Mouse (Mus musculus) neural tube, embryonic 11.5 days (tissue): Measurements from ENCODE around the gene Fzd9. TPM values are rescaled to one million over a fixed set of nuclear protein-coding genes. Genes with fewer than 3 reads are reported as not detected.
"Not testable (repeated sequence)": the region's sequence is repeated elsewhere in the genome, so short reads cannot be mapped to it uniquely, and the experiment has no call there.

ENCODE experiments used
- ATAC-seq: fragments of 200-750 bp; cut with Nextera tagmentation; 2 replicates; pipeline ENCODE4 v1.8.0; 2017; ENCODE audit warnings: moderate number of reproducible peaks, mild to moderate bottlenecking, moderate TSS enrichment, moderate library complexity; ENCODE audit not compliant: insufficient read depth, low FRiP score, low TSS enrichment
- DNase-seq: peaks from one replicate; pipeline ENCODE4 v3.0.0-alpha.2; 2015; ENCODE audit warnings: low spot score
- H3K27ac ChIP-seq: fragments of 300-500 bp; sonication (generic); 2 replicates; pipeline ENCODE4 v1.5.1; 2014; ENCODE audit warnings: low read depth, mild to moderate bottlenecking, low read length
- H3K27me3 ChIP-seq: fragments of 300-500 bp; sonication (generic); 2 replicates; pipeline ENCODE4 v1.6.1; 2014; ENCODE audit warnings: mild to moderate bottlenecking, low read length, mixed read lengths; ENCODE audit not compliant: control insufficient read depth, insufficient read depth
- H3K36me3 ChIP-seq: fragments of 300-500 bp; sonication (generic); 2 replicates; pipeline ENCODE4 v1.6.1; 2014; ENCODE audit warnings: mild to moderate bottlenecking, low read length, moderate library complexity, mixed read lengths; ENCODE audit not compliant: control insufficient read depth, insufficient read depth
- H3K4me1 ChIP-seq: fragments of 300-500 bp; sonication (generic); 2 replicates; pipeline ENCODE4 v1.6.1; 2014; ENCODE audit warnings: low read length, mixed read lengths; ENCODE audit not compliant: control insufficient read depth, insufficient read depth
- H3K4me2 ChIP-seq: fragments of 300-500 bp; sonication (generic); 2 replicates; pipeline ENCODE4 v1.6.1; 2014; ENCODE audit warnings: low read depth, mild to moderate bottlenecking, moderate library complexity
- H3K4me3 ChIP-seq: fragments of 300-500 bp; sonication (generic); 2 replicates; pipeline ENCODE4 v1.5.1; 2014; ENCODE audit warnings: low read depth, low read length
- H3K9ac ChIP-seq: fragments of 300-500 bp; sonication (generic); 2 replicates; pipeline ENCODE4 v1.6.1; 2014; ENCODE audit warnings: mild to moderate bottlenecking, low read length
- H3K9me3 ChIP-seq: fragments of 300-500 bp; sonication (generic); 2 replicates; pipeline ENCODE4 v1.6.1; 2016; ENCODE audit warnings: low read length; ENCODE audit not compliant: control insufficient read depth
- WGBS: fragments of 180-500 bp; shearing (Covaris S2); extraction: QIAGEN DNeasy Blood & Tissue Kit; methylation state at CpG from one replicate; pipeline ENCODE4 v1.1.7; 2014; 5-methylcytosine and 5-hydroxymethylcytosine counted together
- polyA plus RNA-seq: library from polyadenylated mRNA; unstranded; fragments of >200 nt; fragmentation: Nextera tagmentation; extraction: Ambion mirVana; gene quantifications from 2 replicates; pipeline ENCODE4 v1.2.1, GENCODE M21; 2014

Fzd9 gene
- polyA plus RNA-seq, 1 experiment from 2014 or later, result 9.5 TPM

DNA sequence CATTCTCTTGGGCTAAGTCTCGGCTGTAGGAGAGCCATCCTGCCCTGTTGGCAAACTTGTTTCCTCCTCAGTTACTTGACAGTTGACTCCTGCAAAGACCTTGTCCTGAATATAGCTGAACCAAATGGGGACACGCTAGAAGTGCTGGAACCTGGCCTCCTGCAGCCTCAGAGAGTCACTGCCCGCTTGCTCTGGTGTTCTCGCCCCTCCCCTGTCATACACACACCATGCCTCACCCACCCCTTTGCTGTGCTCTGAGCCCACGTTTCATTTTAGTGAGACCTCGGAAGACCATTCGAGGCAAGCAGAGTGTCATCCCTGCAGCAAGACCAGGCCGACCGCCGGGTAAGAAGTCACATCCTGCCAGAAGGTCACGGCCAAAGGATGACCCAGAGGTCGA lies 8.9 kb downstream of the Fzd9 start:
- no peak overlapping the region for H3K4me2 ChIP-seq
- H3K9me3 ChIP-seq, result no peaks in the 10 kb centered on the region
- H3K27ac ChIP-seq, result no peak overlapping the region
- DNase-seq, result no peak
- H3K4me1 ChIP-seq, result no peaks in the 10 kb centered on the region
- H3K27me3 ChIP-seq, result no peaks in the 10 kb centered on the region
- H3K9ac ChIP-seq, result no peak overlapping the region
- H3K36me3 ChIP-seq, result peaks cover 42% of the 10 kb centered on the region
- no peak overlapping the region for H3K4me3 ChIP-seq
- no peak for ATAC-seq
- WGBS, result 79% methylated on average over 12 of the region's 12 CpGs

DNA sequence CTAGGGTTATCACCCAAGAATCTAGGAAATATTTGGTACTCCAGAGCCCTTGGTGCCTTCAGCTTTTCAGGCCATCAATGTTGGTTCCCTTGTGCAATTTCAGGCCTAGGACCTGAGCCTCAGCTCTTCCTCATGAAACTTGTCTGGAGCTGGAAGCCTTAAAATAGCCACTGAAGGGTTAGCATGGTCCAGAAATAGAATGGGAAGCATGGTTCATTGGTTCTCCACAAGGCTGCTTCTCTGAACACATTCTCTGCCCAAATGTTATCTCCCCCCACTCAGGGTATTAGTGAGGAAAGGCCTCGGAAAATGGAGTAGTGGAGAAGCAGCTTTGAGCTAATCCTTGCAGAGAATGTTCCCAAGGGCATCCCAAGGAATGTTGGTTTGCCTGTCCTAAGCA lies 9.6 kb downstream of the Fzd9 start:
- no peaks in the 10 kb centered on the region for H3K4me1 ChIP-seq
- WGBS, result 81% methylated on average over 1 of the region's 1 CpGs
- peaks cover 44% of the 10 kb centered on the region for H3K36me3 ChIP-seq

DNA sequence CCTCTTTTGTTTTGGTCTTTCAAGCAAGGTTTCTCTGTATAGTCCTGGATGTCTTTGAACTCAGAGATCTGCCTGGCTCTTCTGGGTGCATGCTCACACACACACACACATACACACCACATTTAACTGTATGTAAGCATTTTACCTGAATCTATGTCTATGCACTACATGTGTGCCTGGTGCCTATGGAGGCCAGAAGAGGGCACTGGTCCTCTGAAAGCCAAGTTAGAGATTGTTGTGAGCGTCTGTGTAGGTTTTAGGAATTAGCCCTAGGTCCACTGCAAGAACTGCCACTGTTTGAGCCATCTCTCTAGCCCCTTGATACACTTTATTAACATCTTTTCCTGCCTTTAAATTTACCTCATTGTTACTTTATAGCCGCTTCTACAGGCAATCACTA lies 12.2 kb downstream of the Fzd9 start:
- no peaks in the 10 kb centered on the region for H3K27me3 ChIP-seq
- H3K4me3 ChIP-seq, result no peak overlapping the region
- ATAC-seq (no peak), DNase-seq (no peak)
- H3K27ac ChIP-seq, result no peak overlapping the region
- H3K36me3 ChIP-seq, result peaks cover 40% of the 10 kb centered on the region
- no peaks in the 10 kb centered on the region for H3K9me3 ChIP-seq
- H3K4me1 ChIP-seq, result no peaks in the 10 kb centered on the region
- 95% methylated on average over 2 of the region's 2 CpGs for WGBS
- no peak overlapping the region for H3K9ac ChIP-seq
- no peak overlapping the region for H3K4me2 ChIP-seq

More for the DNA sequence above, 9.6 kb downstream of the Fzd9 start:
- ATAC-seq (no peak), DNase-seq (no peak)
- Histone ChIP-seq H3K9me3 (no peaks in the 10 kb centered on the region), H3K4me3 (no peak overlapping the region), H3K27me3 (no peaks in the 10 kb centered on the region), H3K9ac (no peak overlapping the region), H3K4me2 (no peak overlapping the region), H3K27ac (no peak overlapping the region)

DNA sequence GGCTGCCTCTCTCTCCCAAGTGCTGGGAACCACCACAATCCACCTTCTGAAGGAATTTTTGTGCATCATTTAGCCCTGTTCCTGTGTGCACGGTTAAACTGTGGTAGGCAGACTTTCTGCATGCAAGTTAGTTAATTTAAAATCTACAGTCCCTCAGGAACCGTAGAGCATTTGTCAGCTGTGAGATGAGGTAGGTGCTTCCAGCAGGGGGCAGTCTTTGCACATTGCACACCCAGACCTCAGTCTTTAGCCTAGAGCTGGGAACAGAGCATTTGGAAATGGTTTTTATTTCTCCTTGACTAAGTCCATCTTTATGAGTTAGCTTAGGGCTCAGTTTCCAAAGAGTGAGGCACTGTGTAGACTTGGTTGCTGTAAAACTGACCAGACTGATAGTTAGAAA lies 14.5 kb downstream of the Fzd9 start:
- H3K4me2 ChIP-seq, result no peak overlapping the region
- H3K9ac ChIP-seq, result no peak overlapping the region
- peak; percentile 63 for DNase-seq
- no peaks in the 10 kb centered on the region for H3K4me1 ChIP-seq
- no peak overlapping the region for H3K4me3 ChIP-seq
- 54% methylated on average over 2 of the region's 2 CpGs for WGBS
- no peaks in the 10 kb centered on the region for H3K9me3 ChIP-seq
- H3K27ac ChIP-seq, result no peak overlapping the region
- H3K27me3 ChIP-seq, result no peaks in the 10 kb centered on the region
- no peak for ATAC-seq
- H3K36me3 ChIP-seq, result peaks cover 35% of the 10 kb centered on the region

DNA sequence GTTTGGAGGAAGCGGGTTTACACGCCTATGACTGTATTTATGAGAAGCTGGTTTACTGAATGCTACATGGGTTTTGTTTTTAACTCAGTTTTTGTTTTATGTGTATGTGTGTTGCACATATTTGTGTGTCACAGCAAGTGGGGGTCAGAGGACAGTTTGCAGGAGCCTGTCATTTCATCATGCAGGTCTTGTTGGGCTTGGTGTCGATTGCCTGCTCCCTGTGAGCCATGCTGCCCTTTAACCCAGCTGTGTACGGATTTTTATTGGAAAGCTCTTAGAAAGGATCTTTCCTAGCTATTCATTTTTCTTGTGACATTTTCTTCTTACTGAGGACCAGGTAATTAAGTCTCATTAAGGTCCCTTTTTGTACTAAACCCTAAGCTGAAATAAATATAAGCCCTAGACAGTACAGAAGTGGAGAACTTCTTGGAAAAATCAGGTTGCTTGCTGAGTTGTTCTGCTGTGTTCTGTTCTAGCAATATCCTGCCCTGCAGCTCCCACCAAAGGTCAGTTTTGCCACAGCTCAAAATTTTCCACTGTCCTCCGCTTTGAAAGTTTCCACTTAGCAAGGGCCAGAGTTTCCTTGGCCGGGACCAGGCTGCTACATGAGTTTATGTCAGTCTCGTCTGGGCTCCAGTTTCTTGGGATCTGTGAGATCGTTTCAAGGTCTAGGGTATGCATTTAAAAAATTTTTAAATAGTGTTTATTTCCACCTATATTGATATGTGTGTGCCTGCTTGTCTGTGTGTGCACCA lies 17.7 kb downstream of the Fzd9 start:
- H3K27ac ChIP-seq, result no peak overlapping the region
- ATAC-seq, result no peak
- no peak overlapping the region for H3K9ac ChIP-seq
- WGBS, result 91% methylated on average over 8 of the region's 8 CpGs
- no peaks in the 10 kb centered on the region for H3K9me3 ChIP-seq
- peaks cover 25% of the 10 kb centered on the region for H3K36me3 ChIP-seq
- no peaks in the 10 kb centered on the region for H3K4me1 ChIP-seq
- no peaks in the 10 kb centered on the region for H3K27me3 ChIP-seq
- H3K4me2 ChIP-seq, result no peak overlapping the region
- DNase-seq, result no peak
- no peak overlapping the region for H3K4me3 ChIP-seq

DNA sequence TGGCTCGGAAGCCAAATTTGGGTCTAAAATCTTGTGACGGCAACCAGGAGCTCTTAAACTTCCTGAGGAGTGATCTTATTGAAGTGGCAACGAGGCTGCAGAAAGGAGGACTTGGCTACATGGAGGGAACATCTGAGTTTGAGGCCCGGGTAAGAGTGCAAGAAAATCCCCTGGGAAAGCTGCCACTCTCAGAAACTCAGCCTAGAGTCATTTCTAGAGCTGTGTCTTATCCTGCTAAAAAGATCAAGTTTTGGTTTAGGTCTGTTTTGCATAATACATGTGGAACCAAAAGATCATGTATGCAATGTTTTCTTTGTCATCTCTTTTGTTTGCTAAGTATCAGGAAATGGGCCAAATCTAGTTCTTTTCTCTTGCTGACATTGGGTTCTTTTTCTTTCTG lies 20.8 kb downstream of the Fzd9 start:
- H3K27ac ChIP-seq, result no peak overlapping the region
- no peak for ATAC-seq
- peaks cover 31% of the 10 kb centered on the region for H3K36me3 ChIP-seq
- 90% methylated on average over 4 of the region's 4 CpGs for WGBS
- H3K27me3 ChIP-seq, result no peaks in the 10 kb centered on the region
- H3K4me2 ChIP-seq, result no peak overlapping the region
- H3K4me1 ChIP-seq, result no peaks in the 10 kb centered on the region
- H3K4me3 ChIP-seq, result no peak overlapping the region
- no peak for DNase-seq
- H3K9ac ChIP-seq, result no peak overlapping the region
- H3K9me3 ChIP-seq, result no peaks in the 10 kb centered on the region

DNA sequence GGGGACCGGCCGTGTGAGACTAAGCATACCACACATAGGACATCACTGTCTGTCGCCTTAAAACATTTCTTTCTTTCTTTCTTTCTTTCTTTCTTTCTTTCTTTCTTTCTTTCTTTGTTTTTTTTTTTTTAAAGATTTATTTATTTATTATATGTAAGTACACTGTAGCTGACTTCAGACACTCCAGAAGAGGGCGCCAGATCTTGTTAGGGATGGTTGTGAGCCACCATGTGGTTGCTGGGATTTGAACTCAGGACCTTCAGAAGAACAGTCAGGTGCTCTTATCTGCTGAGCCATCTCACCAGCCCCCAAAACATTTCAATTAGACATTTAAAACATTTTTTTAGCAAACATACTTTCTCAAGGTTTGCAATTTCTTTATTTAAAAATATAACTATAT lies 25.2 kb downstream of the Fzd9 start:
- WGBS, result 94% methylated on average over 4 of the region's 4 CpGs
- not testable (repeated sequence) for H3K4me3 ChIP-seq, H3K9me3 ChIP-seq, H3K27me3 ChIP-seq, DNase-seq, ATAC-seq, H3K4me1 ChIP-seq, H3K27ac ChIP-seq, H3K9ac ChIP-seq, H3K4me2 ChIP-seq
- peaks cover 36% of the 10 kb centered on the region for H3K36me3 ChIP-seq

DNA sequence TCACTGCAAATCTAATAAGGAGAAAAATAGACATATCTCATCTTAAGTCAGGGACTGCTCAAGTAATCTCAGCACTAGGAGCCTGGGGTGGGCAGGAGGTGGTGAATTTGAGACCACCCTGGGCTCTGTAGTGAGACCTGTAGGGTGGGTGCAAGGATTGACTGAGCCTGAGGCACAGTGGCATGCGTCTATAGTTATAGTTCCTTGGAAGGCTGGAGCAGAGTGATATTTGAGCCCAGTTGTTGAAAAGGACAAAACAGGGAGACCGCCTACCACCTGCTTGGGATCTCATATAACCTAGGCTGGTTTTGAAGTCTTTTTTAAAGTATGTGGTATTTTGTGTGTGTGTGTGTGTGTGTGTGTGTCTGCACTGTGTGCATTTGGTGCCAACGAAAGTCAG lies 26.9 kb downstream of the Fzd9 start:
- Histone ChIP-seq H3K9ac (no peak overlapping the region), H3K27ac (no peak overlapping the region), H3K36me3 (peaks cover 36% of the 10 kb centered on the region), H3K4me1 (no peaks in the 10 kb centered on the region), H3K4me3 (no peak overlapping the region), H3K27me3 (no peaks in the 10 kb centered on the region), H3K4me2 (no peak overlapping the region), H3K9me3 (no peaks in the 10 kb centered on the region)
- ATAC-seq (no peak), DNase-seq (no peak)
- 94% methylated on average over 3 of the region's 3 CpGs for WGBS

DNA sequence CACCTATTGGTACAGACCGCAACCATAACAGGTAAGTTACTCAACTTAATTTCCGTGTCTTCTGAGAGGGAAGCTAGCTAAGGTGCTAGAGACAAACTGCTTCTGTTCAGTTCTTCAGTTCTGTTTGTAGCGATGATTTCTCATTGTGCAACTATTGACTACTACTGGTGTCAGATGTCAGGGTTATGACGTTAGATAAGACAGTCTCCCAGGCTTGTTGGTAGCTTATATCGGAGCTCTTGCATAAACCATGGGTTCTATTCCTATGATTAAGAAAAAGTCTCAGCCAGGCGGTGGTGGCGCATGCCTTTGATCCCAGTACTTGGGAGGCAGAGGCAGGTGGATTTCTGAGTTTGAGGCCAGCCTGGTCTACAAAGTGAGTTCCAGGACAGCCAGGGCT lies 29.0 kb downstream of the Fzd9 start:
- Histone ChIP-seq H3K36me3 (peaks cover 40% of the 10 kb centered on the region), H3K4me1 (no peaks in the 10 kb centered on the region), H3K4me3 (no peak overlapping the region), H3K9ac (no peak overlapping the region), H3K27me3 (no peaks in the 10 kb centered on the region), H3K4me2 (no peak overlapping the region), H3K27ac (no peak overlapping the region), H3K9me3 (no peaks in the 10 kb centered on the region)
- WGBS, result 98% methylated on average over 7 of the region's 7 CpGs
- ATAC-seq (no peak), DNase-seq (no peak)
